Mouse (Mus musculus): ENCODE measurements around the gene Kmt2d. TPM values are rescaled to one million over a fixed set of nuclear protein-coding genes. Genes with fewer than 3 reads are reported as not detected.
A peak's percentile ranks its signal among the peaks of the same experiment; 100 is the strongest.

Gene Kmt2d
- total and polyA plus RNA-seq, 3 experiments = 22.1 to 150 (median 57.8) TPM

GRCm38 (mm10) chr15:98809390-98809789, 61.6 kb downstream of the Kmt2d start, which contains the start of gene Ddn:
Gene Ddn, minus strand, starts transcription at chr15:98809490.
- TF ChIP-seq GATA2 (IDR thresholded peaks at IDR 0.05; ENCODE audit: borderline replicate concordance, low read depth, low read length) (no peak), POLR2AphosphoS5 (IDR thresholded peaks at IDR 0.05; ENCODE audit: insufficient replicate concordance, low read depth, low read length) (no peak), CTCF (IDR thresholded peaks at IDR 0.05; ENCODE audit: low read depth, low read length) (no peak), TAL1 (conservative IDR thresholded peaks at IDR 0.05; ENCODE audit: low read depth, low read length) (no peak), GATA1 (IDR thresholded peaks at IDR 0.05; ENCODE audit: borderline replicate concordance, low read length) (no peak)
- Histone ChIP-seq H3K9me3 (replicated peaks) (peaks cover 5% of the 10 kb centered on the region; the same call in 1 of the 2 replicates), H3K36me3 (replicated peaks) (peaks cover 51% of the 10 kb centered on the region), H3K4me1 (ENCODE audit: insufficient read depth, low read depth, low read length) (peaks cover 52% of the 10 kb centered on the region), H3K4me3 (ENCODE audit: low read depth, low read length) (no peak within 1 kb of the TSS; the same call in 1 of the 2 replicates), H3K27me3 (ENCODE audit: insufficient read depth, low read length) (peaks cover 52% of the 10 kb centered on the region)
- ATAC-seq (ENCODE audit: extremely low read depth, insufficient number of reproducible peaks, low FRiP score, poor library complexity, severe bottlenecking) (no peak), DNase-seq (ENCODE audit: low spot score) (no peak)

- peaks cover 59% of the 10 kb centered on the region for H3K27me3 ChIP-seq (ENCODE audit: insufficient read depth, low read length)
- no peak overlapping the region for H3K4me3 ChIP-seq (ENCODE audit: low read depth, low read length)
- no peak for ATAC-seq (ENCODE audit: extremely low read depth, insufficient number of reproducible peaks, low FRiP score, poor library complexity, severe bottlenecking)
- peaks cover 5% of the 10 kb centered on the region; the same call in 1 of the 2 replicates for H3K9me3 ChIP-seq (replicated peaks)
- no peak for TF ChIP-seq GATA1 (IDR thresholded peaks at IDR 0.05; ENCODE audit: borderline replicate concordance, low read length)
- no peak for TF ChIP-seq TAL1 (conservative IDR thresholded peaks at IDR 0.05; ENCODE audit: low read depth, low read length)
- TF ChIP-seq GATA2 (IDR thresholded peaks at IDR 0.05; ENCODE audit: borderline replicate concordance, low read depth, low read length) = no peak
- TF ChIP-seq CTCF (IDR thresholded peaks at IDR 0.05; ENCODE audit: low read depth, low read length) = no peak
- TF ChIP-seq POLR2AphosphoS5 (IDR thresholded peaks at IDR 0.05; ENCODE audit: insufficient replicate concordance, low read depth, low read length) = no peak
- H3K4me1 ChIP-seq (ENCODE audit: insufficient read depth, low read depth, low read length) = peaks cover 58% of the 10 kb centered on the region
- peaks cover 44% of the 10 kb centered on the region for H3K36me3 ChIP-seq (replicated peaks)
- no peak for DNase-seq (ENCODE audit: low spot score)
Observed at GRCm38 (mm10) chr15:98808651-98809134, 62.3 kb downstream of the Kmt2d start.

- no peak for ATAC-seq (ENCODE audit: extremely low read depth, insufficient number of reproducible peaks, low FRiP score, poor library complexity, severe bottlenecking)
- Histone ChIP-seq H3K4me3 (ENCODE audit: low read depth, low read length) (peak overlapping the region; percentile 65; the same call in 1 of the 2 replicates), H3K36me3 (replicated peaks) (peaks cover 37% of the 10 kb centered on the region), H3K27me3 (ENCODE audit: insufficient read depth, low read length) (peaks cover 65% of the 10 kb centered on the region), H3K4me1 (ENCODE audit: insufficient read depth, low read depth, low read length) (peaks cover 54% of the 10 kb centered on the region), H3K9me3 (replicated peaks) (peaks cover 5% of the 10 kb centered on the region; the same call in 1 of the 2 replicates)
- no peak for DNase-seq (ENCODE audit: low spot score)
- no peak for TF ChIP-seq CTCF (IDR thresholded peaks at IDR 0.05; ENCODE audit: low read depth, low read length)
- TF ChIP-seq GATA1 (IDR thresholded peaks at IDR 0.05; ENCODE audit: borderline replicate concordance, low read length) = no peak
Observed at GRCm38 (mm10) chr15:98807895-98808650, 62.9 kb downstream of the Kmt2d start.

- H3K9me3 ChIP-seq (replicated peaks) = peaks cover 5% of the 10 kb centered on the region; the same call in 1 of the 2 replicates
- H3K27me3 ChIP-seq (ENCODE audit: insufficient read depth, low read length) = peaks cover 74% of the 10 kb centered on the region
- DNase-seq (ENCODE audit: low spot score) (peak; percentile 50), ATAC-seq (ENCODE audit: extremely low read depth, insufficient number of reproducible peaks, low FRiP score, poor library complexity, severe bottlenecking) (no peak)
- peaks cover 28% of the 10 kb centered on the region for H3K36me3 ChIP-seq (replicated peaks)
- no peak for TF ChIP-seq TAL1 (conservative IDR thresholded peaks at IDR 0.05; ENCODE audit: low read depth, low read length)
- no peak for TF ChIP-seq CTCF (IDR thresholded peaks at IDR 0.05; ENCODE audit: low read depth, low read length)
- TF ChIP-seq GATA1 (IDR thresholded peaks at IDR 0.05; ENCODE audit: borderline replicate concordance, low read length) = no peak
- no peak for TF ChIP-seq POLR2AphosphoS5 (IDR thresholded peaks at IDR 0.05; ENCODE audit: insufficient replicate concordance, low read depth, low read length)
- TF ChIP-seq GATA2 (IDR thresholded peaks at IDR 0.05; ENCODE audit: borderline replicate concordance, low read depth, low read length) = no peak
- H3K4me1 ChIP-seq (ENCODE audit: insufficient read depth, low read depth, low read length) = peaks cover 49% of the 10 kb centered on the region
- H3K4me3 ChIP-seq (ENCODE audit: low read depth, low read length) = peak overlapping the region; percentile 65; the same call in 1 of the 2 replicates
Observed at GRCm38 (mm10) chr15:98806809-98807770, 63.9 kb downstream of the Kmt2d start.

- peaks cover 21% of the 10 kb centered on the region for H3K36me3 ChIP-seq (replicated peaks)
- H3K9me3 ChIP-seq (replicated peaks) = peaks cover 5% of the 10 kb centered on the region; the same call in 1 of the 2 replicates
- H3K27me3 ChIP-seq (ENCODE audit: insufficient read depth, low read length) = peaks cover 82% of the 10 kb centered on the region
- peak overlapping the region; percentile 65; the same call in 1 of the 2 replicates for H3K4me3 ChIP-seq (ENCODE audit: low read depth, low read length)
- ATAC-seq (ENCODE audit: extremely low read depth, insufficient number of reproducible peaks, low FRiP score, poor library complexity, severe bottlenecking) (no peak), DNase-seq (ENCODE audit: low spot score) (no peak)
- peaks cover 49% of the 10 kb centered on the region for H3K4me1 ChIP-seq (ENCODE audit: insufficient read depth, low read depth, low read length)
- TF ChIP-seq TAL1 (conservative IDR thresholded peaks at IDR 0.05; ENCODE audit: low read depth, low read length) (no peak), GATA1 (IDR thresholded peaks at IDR 0.05; ENCODE audit: borderline replicate concordance, low read length) (no peak), CTCF (IDR thresholded peaks at IDR 0.05; ENCODE audit: low read depth, low read length) (no peak), POLR2AphosphoS5 (IDR thresholded peaks at IDR 0.05; ENCODE audit: insufficient replicate concordance, low read depth, low read length) (no peak), GATA2 (IDR thresholded peaks at IDR 0.05; ENCODE audit: borderline replicate concordance, low read depth, low read length) (no peak)
Observed at GRCm38 (mm10) chr15:98806071-98806808, 64.8 kb downstream of the Kmt2d start.
